Mouse (Mus musculus) CH12.LX (cell line): ENCODE data around the gene Dtd1. TPM values are rescaled to one million over a fixed set of nuclear protein-coding genes. Genes with fewer than 3 reads are reported as not detected.

Experiments used
- DNase-seq: peaks from one replicate; pipeline ENCODE4 v3.0.0-alpha.2; 2013; ENCODE audit errors: extremely low read depth
- H3K27ac ChIP-seq: 2 replicates; pipeline ENCODE4 v1.5.1; 2012; ENCODE audit warnings: low read depth, mild to moderate bottlenecking, control low read depth, moderate library complexity; ENCODE audit not compliant: insufficient read depth
- H3K27me3 ChIP-seq: replicated peaks from 2 replicates; pipeline ENCODE3; 2012; ENCODE audit warnings: inconsistent platforms
- H3K36me3 ChIP-seq, 2 experiments: replicated peaks in 1 of 2; 2 replicates each; pipeline versions ENCODE3 to v1.6.1; 2012; ENCODE audit warnings: inconsistent platforms in 1 of 2, low read length in 1 of 2, mild to moderate bottlenecking in 1 of 2, mixed read lengths in 1 of 2, moderate library complexity in 1 of 2; ENCODE audit not compliant: control insufficient read depth in 1 of 2, insufficient read depth in 1 of 2
- H3K4me1 ChIP-seq, 2 experiments: 2 replicates each; pipeline ENCODE4 v1.6.1; 2012; ENCODE audit warnings: inconsistent platforms in 1 of 2, moderate library complexity in 1 of 2; ENCODE audit not compliant: insufficient read depth in 2 of 2, control insufficient read depth in 1 of 2
- H3K4me2 ChIP-seq: 2 replicates; pipeline ENCODE4 v1.6.1; 2012; ENCODE audit warnings: low read depth, mild to moderate bottlenecking, control low read depth; ENCODE audit not compliant: poor library complexity, insufficient read depth, severe bottlenecking
- H3K4me3 ChIP-seq, 3 experiments: fragments of 150-350 bp in 1 of 3; sonication (generic) in 1 of 3; replicated peaks in 1 of 3; 2 replicates each; pipeline versions ENCODE3 to v1.5.1; 2011 to 2012; ENCODE audit warnings: low read depth in 2 of 3, low read length in 2 of 3, mild to moderate bottlenecking in 2 of 3, moderate library complexity in 2 of 3, control low read depth in 1 of 3, improper control_type of control experiment in 1 of 3, inconsistent platforms in 1 of 3, mixed read lengths in 1 of 3; ENCODE audit not compliant: poor library complexity in 1 of 3
- H3K79me2 ChIP-seq: replicated peaks from 2 replicates; pipeline ENCODE4 v1.6.1; 2012; ENCODE audit warnings: mild to moderate bottlenecking, moderate library complexity; ENCODE audit not compliant: control insufficient read depth, poor library complexity, insufficient read depth, severe bottlenecking; ENCODE audit errors: extremely low read depth
- H3K9ac ChIP-seq: 2 replicates; pipeline ENCODE4 v1.6.1; 2012; ENCODE audit warnings: low read depth, mild to moderate bottlenecking, control low read depth, moderate library complexity; ENCODE audit not compliant: insufficient read depth
- H3K9me3 ChIP-seq: replicated peaks from 2 replicates; pipeline ENCODE3; 2012; ENCODE audit warnings: low read length, inconsistent platforms, mixed read lengths
- CHD2 ChIP-seq: IDR thresholded peaks from 2 replicates; pipeline ENCODE4 v1.6.1; 2011; ENCODE audit warnings: low read length, improper control_type of control experiment
- CTCF ChIP-seq, 2 experiments: IDR thresholded peaks in 1 of 2; conservative IDR thresholded peaks in 1 of 2; 2 replicates each; pipeline ENCODE4 v1.5.1; 2011 to 2012; ENCODE audit warnings: low read depth in 2 of 2, low read length in 2 of 2, improper control_type of control experiment in 1 of 2, inconsistent platforms in 1 of 2, mild to moderate bottlenecking in 1 of 2, moderate library complexity in 1 of 2
- E2F4 ChIP-seq: IDR thresholded peaks from 2 replicates; pipeline ENCODE4 v1.6.1; 2011; ENCODE audit warnings: low read depth, low read length, improper control_type of control experiment; ENCODE audit not compliant: insufficient replicate concordance
- ELF1 ChIP-seq: IDR thresholded peaks from 2 replicates; pipeline ENCODE4 v1.6.1; 2014; ENCODE audit warnings: low read depth, mild to moderate bottlenecking, inconsistent platforms, low read length, improper control_type of control experiment
- EP300 ChIP-seq: IDR thresholded peaks from 2 replicates; pipeline ENCODE4 v1.6.1; 2011; ENCODE audit warnings: low read length, improper control_type of control experiment
- GABPA ChIP-seq: IDR thresholded peaks from 2 replicates; pipeline ENCODE4 v1.6.1; 2012; ENCODE audit warnings: low read depth, low read length, improper control_type of control experiment, inconsistent platforms; ENCODE audit not compliant: insufficient replicate concordance
- HCFC1 ChIP-seq: IDR thresholded peaks from 2 replicates; pipeline ENCODE4 v1.6.1; 2012; ENCODE audit warnings: low read depth, mild to moderate bottlenecking, inconsistent platforms, low read length, improper control_type of control experiment
- IRF4 ChIP-seq: IDR thresholded peaks from 2 replicates; pipeline ENCODE4 v1.6.1; 2014; ENCODE audit warnings: low read depth, mild to moderate bottlenecking, inconsistent platforms, low read length, improper control_type of control experiment
- JUN ChIP-seq: IDR thresholded peaks from 2 replicates; pipeline ENCODE4 v1.6.1; 2011; ENCODE audit warnings: low read depth, mild to moderate bottlenecking, low read length, improper control_type of control experiment, moderate library complexity; ENCODE audit not compliant: insufficient read depth
- KAT2A ChIP-seq: IDR thresholded peaks from 2 replicates; pipeline ENCODE4 v1.6.1; 2012; ENCODE audit warnings: low read length, improper control_type of control experiment, inconsistent platforms; ENCODE audit not compliant: insufficient replicate concordance
- MAFK ChIP-seq: IDR thresholded peaks from 2 replicates; pipeline ENCODE4 v1.6.1; 2011; ENCODE audit warnings: low read length, improper control_type of control experiment; ENCODE audit not compliant: insufficient replicate concordance
- MEF2A ChIP-seq: IDR thresholded peaks from 2 replicates; pipeline ENCODE4 v1.6.1; 2014; ENCODE audit warnings: low read depth, mild to moderate bottlenecking, inconsistent platforms, low read length, improper control_type of control experiment, borderline replicate concordance
- NELFE ChIP-seq: IDR thresholded peaks from 2 replicates; pipeline ENCODE4 v1.6.1; 2011; ENCODE audit warnings: low read depth, low read length, improper control_type of control experiment
- NRF1 ChIP-seq: IDR thresholded peaks from 2 replicates; pipeline ENCODE4 v1.6.1; 2014; ENCODE audit warnings: low read depth, mild to moderate bottlenecking, inconsistent platforms, low read length, improper control_type of control experiment, moderate library complexity
- POLR2A ChIP-seq: IDR thresholded peaks from 2 replicates; pipeline ENCODE4 v1.6.1; 2011; ENCODE audit warnings: low read depth, mild to moderate bottlenecking, improper control_type of control experiment, low read length
- POLR2AphosphoS2 ChIP-seq: IDR thresholded peaks from 2 replicates; pipeline ENCODE4 v1.6.1; 2011; ENCODE audit warnings: low read depth, low read length, improper control_type of control experiment
- RAD21 ChIP-seq: IDR thresholded peaks from 2 replicates; pipeline ENCODE4 v1.6.1; 2011; ENCODE audit warnings: low read depth, mild to moderate bottlenecking, low read length, improper control_type of control experiment, moderate library complexity
- SMC3 ChIP-seq: IDR thresholded peaks from 2 replicates; pipeline ENCODE4 v1.6.1; 2011; ENCODE audit warnings: low read depth, low read length, improper control_type of control experiment
- TBP ChIP-seq: conservative IDR thresholded peaks from 2 replicates; pipeline ENCODE4 v1.6.1; 2011; ENCODE audit warnings: low read depth, low read length, improper control_type of control experiment
- UBTF ChIP-seq: IDR thresholded peaks from 2 replicates; pipeline ENCODE4 v1.6.1; 2012; ENCODE audit warnings: low read depth, mild to moderate bottlenecking, inconsistent platforms, low read length, improper control_type of control experiment, moderate library complexity
- ZC3H11A ChIP-seq: IDR thresholded peaks from 2 replicates; pipeline ENCODE4 v1.6.1; 2012; ENCODE audit warnings: low read depth, mild to moderate bottlenecking, inconsistent platforms, low read length, improper control_type of control experiment
- ZKSCAN1 ChIP-seq: IDR thresholded peaks from 2 replicates; pipeline ENCODE4 v1.6.1; 2012; ENCODE audit warnings: low read depth, inconsistent platforms, low read length, improper control_type of control experiment, borderline replicate concordance
- ZMIZ1 ChIP-seq: IDR thresholded peaks from 2 replicates; pipeline ENCODE4 v1.6.1; 2012; ENCODE audit warnings: low read depth, mild to moderate bottlenecking, inconsistent platforms, low read length, improper control_type of control experiment
- ZNF384 ChIP-seq: IDR thresholded peaks from 2 replicates; pipeline ENCODE4 v1.6.1; 2012; ENCODE audit warnings: low read depth, low read length, improper control_type of control experiment, inconsistent platforms
- dilution Hi-C: fragments of 300-500 bp; cut with MboI; formaldehyde crosslinking; loops from 2 replicates; pipeline ENCODE4 v1.14.3; 2020; ENCODE audit warnings: low sequenced_read_pairs; ENCODE audit not compliant: extremely low pct_unique_long_range_greater_than_20kb, extremely low pct_ligation_motif_present
- in situ Hi-C: fragments of 300-500 bp; cut with MboI; formaldehyde crosslinking; loops from 3 replicates; pipeline ENCODE4 v1.14.3; 2019; ENCODE audit warnings: low sequenced_read_pairs, low pct_ligation_motif_present, low pct_unique_long_range_greater_than_20kb, mixed read lengths
- polyA plus RNA-seq: library from polyadenylated mRNA; unstranded; fragments of >175 nt; gene quantifications from 2 replicates; pipeline ENCODE4 v1.2.1, GENCODE M21; 2012; ENCODE audit warnings: low read depth; ENCODE audit not compliant: insufficient read length
- total RNA-seq, 2 experiments: library from RNA; depleted of rRNA; stranded (reverse); fragments of 300-350 nt in 1 of 2; fragments of >200 nt in 1 of 2; gene quantifications; 2 replicates each; pipeline ENCODE4 v1.2.3; 2012 to 2014

Dtd1 gene
- total and polyA plus RNA-seq, 3 experiments, result 42.7 to 47.8 (median 43.3) TPM

DNA sequence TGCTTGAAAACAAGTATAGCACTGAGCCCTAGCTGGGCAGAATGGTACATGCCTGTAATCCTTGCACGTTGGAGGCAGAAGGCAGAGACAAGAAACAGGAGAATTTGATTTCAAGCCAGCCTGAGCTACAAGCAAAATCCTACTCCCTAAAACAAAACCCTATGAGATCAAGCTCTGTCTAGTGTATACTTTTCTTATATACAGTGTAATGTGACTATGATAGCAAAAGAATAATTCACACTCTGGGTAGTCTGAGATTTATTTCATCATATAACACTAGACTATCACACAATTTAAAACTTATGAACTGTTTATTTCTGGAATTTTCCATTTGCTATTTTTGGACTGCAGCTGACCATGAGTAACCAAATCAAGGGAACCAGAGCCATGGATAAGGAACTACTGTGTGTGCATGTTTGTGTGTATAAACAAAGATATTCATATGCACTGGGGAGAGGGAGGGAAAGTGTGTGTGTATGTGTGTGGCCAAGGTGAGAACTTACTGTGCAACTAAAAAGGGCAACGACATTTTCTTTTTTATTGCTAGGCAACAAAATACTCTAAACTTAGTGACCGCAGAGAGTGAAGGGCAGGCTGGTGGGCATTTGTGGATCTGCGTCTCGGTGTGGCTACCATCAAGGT lies 70.7 kb downstream of the Dtd1 start:
- no peak overlapping the region for H3K4me3 ChIP-seq
- H3K4me1 ChIP-seq, result peaks cover 0 to 5% of the 10 kb centered on the region in 2 experiments; a peak in 2 of 4 replicates
- DNase-seq, result no peak
- H3K9me3 ChIP-seq, result peaks cover 4% of the 10 kb centered on the region
- dilution Hi-C loops (no loop called here), in situ Hi-C loops (no loop called here)
- H3K79me2 ChIP-seq, result no peaks in the 10 kb centered on the region
- no peaks in the 10 kb centered on the region for H3K27me3 ChIP-seq
- no peak for TF ChIP-seq ZNF384
- TF ChIP-seq NRF1, result no peak
- no peak for TF ChIP-seq ZC3H11A
- no peak for TF ChIP-seq HCFC1
- TF ChIP-seq ZKSCAN1, result no peak
- TF ChIP-seq UBTF, result no peak
- TF ChIP-seq NELFE, result no peak
- TF ChIP-seq E2F4, result no peak
- no peak for TF ChIP-seq POLR2AphosphoS2
- no peak for TF ChIP-seq ELF1
- TF ChIP-seq JUN, result no peak
- no peak for TF ChIP-seq RAD21
- TF ChIP-seq EP300, result no peak
- no peak for TF ChIP-seq TBP
- no peak for TF ChIP-seq POLR2A
- no peak for TF ChIP-seq CTCF (conservative IDR thresholded peaks at IDR 0.05 in 1 of 2, IDR thresholded peaks at IDR 0.05 in 1 of 2; ENCODE audit: low read depth in 2 of 2, low read length in 2 of 2)
- TF ChIP-seq CHD2, result no peak
- H3K4me2 ChIP-seq, result no peak overlapping the region
- no peak overlapping the region for H3K9ac ChIP-seq
- H3K27ac ChIP-seq, result no peak overlapping the region
- H3K36me3 ChIP-seq, result peaks cover 0 to 13% of the 10 kb centered on the region in 2 experiments

DNA sequence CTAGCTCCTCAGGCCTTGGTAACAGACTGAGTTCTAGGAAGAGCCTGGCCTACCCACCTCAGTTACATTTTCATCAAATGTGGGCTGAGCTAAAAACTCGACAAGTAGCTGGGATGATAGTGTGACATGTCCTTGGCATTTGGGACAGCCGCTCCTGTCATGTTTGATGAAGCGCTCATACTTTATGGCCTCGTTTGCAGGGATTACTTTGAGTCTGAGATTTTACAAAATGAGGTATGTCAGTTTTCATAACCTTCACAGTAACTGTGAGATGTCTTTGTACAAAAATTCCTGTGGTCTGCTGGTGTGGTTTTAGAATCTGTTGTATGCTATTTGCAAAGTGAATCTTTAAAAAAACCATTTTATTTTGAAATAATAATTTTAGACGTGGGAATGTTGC lies 72.7 kb downstream of the Dtd1 start:
- Histone ChIP-seq H3K4me2 (no peak overlapping the region), H3K36me3 (peaks cover 0 to 20% of the 10 kb centered on the region in 2 experiments), H3K4me1 (peaks cover 0 to 13% of the 10 kb centered on the region in 2 experiments; a peak in 2 of 4 replicates), H3K27ac (no peak overlapping the region), H3K9ac (no peak overlapping the region), H3K27me3 (no peaks in the 10 kb centered on the region), H3K79me2 (no peaks in the 10 kb centered on the region), H3K9me3 (peaks cover 4% of the 10 kb centered on the region), H3K4me3 (no peak overlapping the region)
- no peak for DNase-seq
- dilution Hi-C loops (no loop called here), in situ Hi-C loops (no loop called here)
- TF ChIP-seq ZMIZ1, result no peak
- no peak for TF ChIP-seq ZNF384
- TF ChIP-seq GABPA, result no peak
- TF ChIP-seq TBP, result no peak
- TF ChIP-seq MAFK, result no peak
- TF ChIP-seq IRF4, result no peak
- no peak for TF ChIP-seq ZKSCAN1
- TF ChIP-seq SMC3, result no peak
- no peak for TF ChIP-seq ZC3H11A
- no peak for TF ChIP-seq MEF2A
- TF ChIP-seq KAT2A, result no peak
